Mouse (Mus musculus): ENCODE results near the gene 2410131K14Rik. TPM values are rescaled to one million over a fixed set of nuclear protein-coding genes. Genes with fewer than 3 reads are reported as not detected.

2410131K14Rik gene
- total and polyA plus RNA-seq, 3 experiments: 7.8 to 9.8 (median 9.2) TPM

DNA sequence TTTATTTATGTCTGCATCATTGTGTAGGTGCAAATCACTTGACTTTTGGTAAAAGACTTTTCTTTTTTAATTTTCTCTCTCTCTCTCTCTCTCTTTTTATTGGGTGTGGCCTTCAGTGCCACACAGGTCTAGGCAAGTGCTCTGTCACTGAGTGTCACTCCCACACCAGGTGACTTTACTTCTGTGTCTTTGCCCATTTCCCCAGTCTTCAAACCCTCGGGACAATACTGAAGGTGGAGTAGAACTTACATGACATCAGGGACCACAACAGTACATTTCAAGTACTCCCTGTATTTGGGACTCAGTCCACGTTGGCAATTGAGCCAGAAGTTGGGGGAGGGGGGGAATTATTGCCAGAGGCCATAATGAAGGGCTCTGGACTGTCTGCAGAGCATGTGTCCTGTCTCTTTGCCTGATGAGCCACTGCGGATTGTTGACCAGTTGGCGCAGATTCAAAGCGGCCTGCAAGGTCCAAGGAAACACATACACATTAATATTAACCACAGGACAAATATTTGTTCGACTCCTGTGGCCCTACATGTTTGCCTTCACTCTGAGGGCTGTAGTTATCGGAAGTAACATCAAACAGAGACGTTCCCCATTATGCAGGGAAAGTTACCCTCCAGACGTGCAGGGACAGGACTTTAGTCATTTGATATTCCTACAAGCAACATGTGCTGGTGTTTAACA lies 57.6 kb downstream of the 2410131K14Rik start:
- H3K9me3 ChIP-seq (replicated peaks; ENCODE audit: low read length): no peaks in the 10 kb centered on the region
- H3K4me3 ChIP-seq (replicated peaks in 1 of 3; ENCODE audit: low read depth in 2 of 3, low read length in 2 of 3, poor library complexity in 1 of 3): no peak overlapping the region
- dilution Hi-C loops (cut with MboI; ENCODE audit: extremely low pct_ligation_motif_present, extremely low pct_unique_long_range_greater_than_20kb, low sequenced_read_pairs): no loop called here
- peaks cover 0 to 6% of the 10 kb centered on the region in 2 experiments; a peak in 1 of 4 replicates for H3K4me1 ChIP-seq (ENCODE audit: control insufficient read depth in 1 of 2, insufficient read depth in 2 of 2)
- H3K4me2 ChIP-seq (ENCODE audit: insufficient read depth, low read depth, poor library complexity, severe bottlenecking): no peak overlapping the region
- H3K27me3 ChIP-seq (replicated peaks): no peaks in the 10 kb centered on the region
- TF ChIP-seq IRF4 (IDR thresholded peaks at IDR 0.05; ENCODE audit: low read depth, low read length): no peak
- no peak for TF ChIP-seq USF2 (conservative IDR thresholded peaks at IDR 0.05; ENCODE audit: low read depth, low read length)
- no peak for TF ChIP-seq CTCF (conservative IDR thresholded peaks at IDR 0.05 in 1 of 2, IDR thresholded peaks at IDR 0.05 in 1 of 2; ENCODE audit: low read depth in 2 of 2, low read length in 2 of 2)
- no peak for TF ChIP-seq PAX5 (IDR thresholded peaks at IDR 0.05; ENCODE audit: low read length)
- TF ChIP-seq MAZ (IDR thresholded peaks at IDR 0.05; ENCODE audit: low read depth, low read length): no peak
- TF ChIP-seq TCF12 (IDR thresholded peaks at IDR 0.05; ENCODE audit: low read depth, low read length): no peak
- no peak for TF ChIP-seq NELFE (IDR thresholded peaks at IDR 0.05; ENCODE audit: low read depth, low read length)
- no peak for TF ChIP-seq HCFC1 (IDR thresholded peaks at IDR 0.05; ENCODE audit: low read depth, low read length)
- no peak for TF ChIP-seq MAFK (IDR thresholded peaks at IDR 0.05; ENCODE audit: insufficient replicate concordance, low read length)
- TF ChIP-seq CHD1 (IDR thresholded peaks at IDR 0.05; ENCODE audit: low read depth, low read length): no peak
- no peak for TF ChIP-seq POLR2AphosphoS2 (IDR thresholded peaks at IDR 0.05; ENCODE audit: low read depth, low read length)
- TF ChIP-seq UBTF (IDR thresholded peaks at IDR 0.05; ENCODE audit: low read depth, low read length): no peak
- TF ChIP-seq ZMIZ1 (IDR thresholded peaks at IDR 0.05; ENCODE audit: low read depth, low read length): no peak
- TF ChIP-seq BHLHE40 (IDR thresholded peaks at IDR 0.05; ENCODE audit: low read depth, low read length): no peak
- TF ChIP-seq E2F4 (IDR thresholded peaks at IDR 0.05; ENCODE audit: insufficient replicate concordance, low read depth, low read length): no peak
- no peak for TF ChIP-seq TBP (conservative IDR thresholded peaks at IDR 0.05; ENCODE audit: low read depth, low read length)
- H3K27ac ChIP-seq (ENCODE audit: insufficient read depth, low read depth): no peak overlapping the region
- H3K79me2 ChIP-seq (replicated peaks; ENCODE audit: control insufficient read depth, extremely low read depth, insufficient read depth, poor library complexity, severe bottlenecking): no peaks in the 10 kb centered on the region
- in situ Hi-C loops (cut with MboI; ENCODE audit: low pct_ligation_motif_present, low pct_unique_long_range_greater_than_20kb, low sequenced_read_pairs): no loop called here
- H3K36me3 ChIP-seq (replicated peaks in 1 of 2; ENCODE audit: control insufficient read depth in 1 of 2, insufficient read depth in 1 of 2, low read length in 1 of 2): no peaks in the 10 kb centered on the region
- no peak overlapping the region for H3K9ac ChIP-seq (ENCODE audit: insufficient read depth, low read depth)
- no peak for DNase-seq (ENCODE audit: extremely low read depth)

DNA sequence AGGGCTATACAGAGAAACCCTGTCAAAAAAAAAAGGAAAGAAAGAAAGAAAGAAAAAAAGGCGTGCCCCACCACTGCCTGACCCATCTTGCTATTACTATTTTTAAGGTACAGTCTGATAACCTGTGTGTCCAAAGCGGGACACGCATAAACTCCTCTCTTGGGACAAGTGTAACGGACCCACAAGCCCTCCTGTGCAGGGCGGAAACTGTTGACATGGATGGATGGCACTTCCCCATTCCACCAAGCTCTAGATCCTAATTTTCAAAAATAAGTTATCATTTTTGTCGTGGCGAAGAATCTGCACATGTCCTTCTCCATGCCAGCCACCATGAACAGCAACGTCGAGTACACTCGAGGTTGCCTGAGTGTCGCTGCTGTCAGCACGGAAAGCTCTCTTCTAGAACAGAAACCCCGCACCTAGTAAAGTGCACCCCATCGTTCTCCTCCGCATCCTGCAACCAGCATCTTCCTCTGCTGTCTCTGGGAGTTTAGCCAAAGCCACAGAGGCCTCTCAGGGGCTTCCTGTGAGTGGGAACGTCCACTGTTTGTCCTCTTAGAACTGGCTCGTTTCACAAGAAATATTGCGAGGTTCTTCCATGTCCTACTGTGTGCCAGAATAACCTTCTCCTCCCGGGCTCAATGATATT lies 60.1 kb downstream of the 2410131K14Rik start:
- Histone ChIP-seq H3K9ac (ENCODE audit: insufficient read depth, low read depth) (no peak overlapping the region), H3K79me2 (replicated peaks; ENCODE audit: control insufficient read depth, extremely low read depth, insufficient read depth, poor library complexity, severe bottlenecking) (no peaks in the 10 kb centered on the region), H3K4me2 (ENCODE audit: insufficient read depth, low read depth, poor library complexity, severe bottlenecking) (no peak overlapping the region), H3K4me3 (replicated peaks in 1 of 3; ENCODE audit: low read depth in 2 of 3, low read length in 2 of 3, poor library complexity in 1 of 3) (no peak overlapping the region), H3K36me3 (replicated peaks in 1 of 2; ENCODE audit: control insufficient read depth in 1 of 2, insufficient read depth in 1 of 2, low read length in 1 of 2) (no peaks in the 10 kb centered on the region), H3K27ac (ENCODE audit: insufficient read depth, low read depth) (no peak overlapping the region), H3K9me3 (replicated peaks; ENCODE audit: low read length) (no peaks in the 10 kb centered on the region), H3K4me1 (ENCODE audit: control insufficient read depth in 1 of 2, insufficient read depth in 2 of 2) (peaks cover 1 to 7% of the 10 kb centered on the region in 2 experiments), H3K27me3 (replicated peaks) (no peaks in the 10 kb centered on the region)
- dilution Hi-C loops (cut with MboI; ENCODE audit: extremely low pct_ligation_motif_present, extremely low pct_unique_long_range_greater_than_20kb, low sequenced_read_pairs) (no loop called here), in situ Hi-C loops (cut with MboI; ENCODE audit: low pct_ligation_motif_present, low pct_unique_long_range_greater_than_20kb, low sequenced_read_pairs) (no loop called here)
- no peak for DNase-seq (ENCODE audit: extremely low read depth)
- TF ChIP-seq ZMIZ1 (IDR thresholded peaks at IDR 0.05; ENCODE audit: low read depth, low read length) (no peak), EP300 (IDR thresholded peaks at IDR 0.05; ENCODE audit: low read length) (no peak), MYC (IDR thresholded peaks at IDR 0.05; ENCODE audit: low read depth, low read length) (no peak), GABPA (IDR thresholded peaks at IDR 0.05; ENCODE audit: insufficient replicate concordance, low read depth, low read length) (no peak), JUND (conservative IDR thresholded peaks at IDR 0.05; ENCODE audit: low read depth, low read length) (no peak), HCFC1 (IDR thresholded peaks at IDR 0.05; ENCODE audit: low read depth, low read length) (no peak), MXI1 (IDR thresholded peaks at IDR 0.05; ENCODE audit: low read depth, low read length) (no peak), ETS1 (conservative IDR thresholded peaks at IDR 0.05; ENCODE audit: low read depth, low read length) (no peak)

All from CH12.LX (cell line).